Mouse (Mus musculus): ENCODE measurements at regions not wholly inside any gene's neighbourhood (a gene's known extent, or its start where the extent isn't known, plus 50 kb on each side); places are given as distances from the start of the nearest gene placed in this dataset.

- TF ChIP-seq POLR2A (IDR thresholded peaks at IDR 0.05; ENCODE audit: insufficient read depth, low read depth, low read length) (no peak), CTCF (IDR thresholded peaks at IDR 0.05) (no peak), EP300 (IDR thresholded peaks at IDR 0.05; ENCODE audit: insufficient read depth, low read depth, low read length) (no peak)
Observed at GRCm38 (mm10) chr10:9264309-9265000, 378.6 kb upstream of the Sash1 start.

Data from heart, adult 2 months (tissue).